Mouse (Mus musculus): Measurements from ENCODE around the gene Rnf43.
A peak's percentile ranks its signal among the peaks of the same experiment; 100 is the strongest.

Gene Rnf43

GRCm38 (mm10) chr11:87761806-87762701 is 99.5 kb downstream of the Rnf43 start:
- no peak for DNase-seq

DNA sequence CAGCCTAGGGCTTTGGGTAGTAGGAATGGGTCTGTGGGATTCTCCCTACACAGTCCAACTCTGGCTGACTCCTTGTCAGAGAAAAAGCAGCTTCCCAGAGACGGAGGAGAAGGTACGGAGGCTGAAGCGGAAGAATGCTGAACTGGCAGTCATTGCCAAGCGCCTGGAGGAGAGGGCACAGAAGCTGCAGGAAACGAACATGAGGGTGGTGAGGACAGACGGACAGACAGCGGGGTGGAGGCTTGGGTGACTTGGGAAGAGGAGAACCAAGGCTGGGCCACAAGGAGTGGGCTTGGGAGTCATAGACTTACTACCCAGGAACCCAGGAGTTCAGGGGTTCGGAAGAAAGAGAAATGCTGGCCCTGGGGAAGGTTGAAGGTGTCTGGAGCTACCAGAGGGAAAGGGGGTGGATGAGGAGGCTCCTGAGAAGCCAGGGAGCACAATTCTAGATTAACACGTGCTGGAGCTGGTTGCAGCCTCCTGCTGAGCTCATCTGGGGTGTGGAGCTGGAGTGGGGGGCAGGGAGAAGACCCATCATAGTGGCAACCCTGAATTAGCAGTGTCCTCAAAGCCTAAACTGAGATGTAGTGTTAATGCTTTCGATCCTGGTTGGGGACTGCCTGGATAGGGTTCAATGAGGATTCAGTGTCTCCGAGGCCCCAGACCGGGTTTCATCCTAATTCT is 100.3 kb downstream of the Rnf43 start:
- no peak for DNase-seq

- peak; percentile 23 for DNase-seq
Measured at GRCm38 (mm10) chr11:87763511-87763987, 101.0 kb downstream of the Rnf43 start.

GRCm38 (mm10) chr11:87763988-87764876 is 101.7 kb downstream of the Rnf43 start:
- peak; percentile 26 for DNase-seq

DNA sequence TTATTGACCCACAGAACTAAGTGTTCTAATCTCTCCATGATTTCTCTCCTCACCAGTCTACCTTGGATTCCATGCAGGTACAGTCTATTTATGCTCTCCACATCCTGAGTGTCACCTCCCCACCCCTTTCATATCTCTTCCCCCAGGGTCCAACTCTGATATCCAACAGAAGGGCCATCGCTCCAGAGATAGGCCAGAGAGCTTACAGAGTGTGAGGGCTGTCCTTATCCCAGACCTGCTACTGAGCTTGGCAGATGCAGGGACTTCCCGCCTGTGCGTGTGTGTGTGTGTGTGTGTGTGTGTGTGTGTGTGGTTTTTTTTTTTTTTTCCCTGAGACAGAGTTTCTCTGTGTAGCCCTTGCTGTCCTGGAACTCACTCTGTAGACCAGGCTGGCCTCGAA is 106.2 kb downstream of the Rnf43 start:
- DNase-seq = no peak

GRCm38 (mm10) chr11:87770989-87771388 is 108.5 kb downstream of the Rnf43 start:
- DNase-seq = peak; percentile 90

DNA sequence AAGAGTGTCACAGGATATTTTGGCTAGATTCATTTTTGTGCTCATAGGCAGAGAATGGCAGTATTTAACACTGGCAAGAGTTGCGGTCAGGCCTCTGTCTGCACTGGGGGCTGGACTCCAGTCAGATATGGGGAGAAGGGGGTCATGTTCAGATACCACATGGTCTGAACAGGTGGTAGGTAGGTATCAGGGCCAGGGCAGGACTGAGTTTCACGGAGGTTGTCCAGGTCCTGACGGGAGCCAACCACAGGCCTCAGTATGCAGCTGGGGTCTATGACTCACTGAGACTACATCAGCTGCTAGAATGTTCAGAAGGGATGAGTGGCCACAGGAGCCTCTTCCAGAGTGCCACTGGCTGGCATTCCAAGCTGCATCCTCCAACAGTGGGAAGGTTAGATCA is 109.8 kb downstream of the Rnf43 start:
- DNase-seq = no peak

DNA sequence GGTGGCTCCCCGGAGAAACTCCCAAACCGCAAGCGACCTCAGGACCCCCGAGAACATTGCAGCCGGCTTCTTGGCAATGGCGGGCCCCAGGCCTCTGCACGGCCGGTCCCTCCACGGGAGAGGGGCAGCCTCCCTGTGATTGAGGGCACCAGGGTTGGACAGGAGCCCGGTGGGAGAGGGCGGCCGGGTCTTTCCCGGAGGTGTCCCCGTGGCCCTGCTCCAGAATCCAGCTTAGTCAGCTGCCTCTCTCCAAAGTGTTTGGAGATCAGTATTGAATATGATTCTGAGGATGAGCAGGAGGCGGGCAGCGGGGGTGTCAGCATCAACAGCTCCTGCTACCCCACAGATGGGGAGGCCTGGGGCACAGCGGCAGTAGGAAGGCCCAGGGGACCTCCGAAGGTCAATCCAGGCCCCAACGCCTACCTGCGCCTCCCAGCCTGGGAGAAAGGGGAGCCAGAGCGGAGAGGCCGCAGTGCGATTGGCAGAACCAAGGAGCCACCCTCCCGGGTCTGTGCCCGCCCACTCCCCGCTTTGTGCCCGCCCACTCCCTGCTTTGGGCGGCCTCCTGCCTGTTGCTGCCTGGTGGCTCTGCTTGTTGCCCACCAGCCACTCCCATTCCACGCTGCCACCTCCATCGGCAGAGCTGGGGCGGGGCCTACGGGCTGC is 115.7 kb downstream of the Rnf43 start:
- DNase-seq = peak; percentile 55

GRCm38 (mm10) chr11:87778915-87779314 is 116.4 kb downstream of the Rnf43 start:
- no peak for DNase-seq

- no peak for DNase-seq
Measured at GRCm38 (mm10) chr11:87779392-87779791, 116.9 kb downstream of the Rnf43 start.

DNA sequence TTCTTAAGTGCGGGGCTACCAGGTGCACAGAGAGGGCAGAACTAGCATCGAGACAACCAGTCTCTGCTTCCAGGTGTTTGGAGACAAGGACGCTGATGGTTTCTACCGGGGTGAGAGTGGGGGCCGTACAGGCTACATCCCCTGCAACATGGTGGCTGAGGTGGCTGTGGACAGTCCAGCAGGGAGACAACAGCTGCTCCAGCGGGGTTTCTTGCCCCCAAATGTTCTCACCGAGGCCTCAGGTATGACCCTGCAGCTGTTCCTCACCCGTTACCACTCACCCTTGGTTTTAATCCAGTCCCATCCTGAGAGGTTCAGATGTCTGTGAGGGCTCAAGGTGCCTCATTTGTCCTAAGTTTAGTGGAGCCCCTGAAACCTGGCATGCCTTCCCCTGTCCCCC is 117.6 kb downstream of the Rnf43 start:
- no peak for DNase-seq

Data from thymus, postnatal 14 days (tissue).